Mouse (Mus musculus) brain, embryonic 18.5 days (tissue): ENCODE results near the gene Prr23a3.

ENCODE experiments used
- DNase-seq: peaks from one replicate; pipeline ENCODE4 v3.0.0-alpha.2; 2012; ENCODE audit warnings: low read depth, low spot score

The Prr23a3 gene

DNA sequence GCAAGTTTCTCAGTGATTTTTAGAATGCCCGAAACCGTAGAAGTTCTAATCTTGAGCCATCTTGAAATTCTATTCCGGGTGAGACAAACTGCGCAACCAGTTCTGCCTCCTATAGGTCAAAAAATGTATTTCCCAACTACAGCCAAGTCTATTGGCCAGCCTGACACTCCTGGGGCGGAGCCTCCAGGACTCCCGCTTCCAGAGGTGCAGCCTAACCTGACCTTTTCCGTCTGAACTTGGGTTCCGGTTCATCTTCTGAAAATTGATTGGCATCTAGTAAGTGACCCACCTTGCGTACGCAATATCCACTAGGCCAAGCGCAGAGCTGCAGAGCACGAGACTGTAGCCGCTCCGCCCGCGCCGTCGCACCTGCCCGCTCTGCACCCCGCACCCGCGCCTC is at the start of gene Prr23a3:
Gene Prr23a3, plus strand, starts transcription at position 197 of the 400 bp plus-strand sequence.
- no peak for DNase-seq

DNA sequence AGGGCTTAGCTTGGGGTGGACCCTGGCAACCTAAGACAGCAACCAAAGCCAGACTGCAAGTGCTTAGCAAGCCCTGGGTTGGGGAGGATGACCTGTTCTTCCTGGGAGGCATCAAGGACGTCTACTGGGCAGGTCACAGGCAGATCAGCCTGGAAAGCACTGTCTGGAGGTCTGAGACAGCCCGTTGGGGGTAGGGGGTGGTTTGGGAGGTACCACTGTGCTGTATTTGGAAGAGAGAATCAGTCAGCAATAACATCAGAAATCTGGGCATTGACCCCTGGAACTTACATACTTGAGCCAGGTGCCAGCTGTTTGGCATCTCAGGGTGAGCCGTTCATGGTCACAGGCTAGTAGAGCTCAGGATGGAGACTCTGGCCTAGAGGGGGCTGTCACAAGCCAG is 48.5 kb upstream of the Prr23a3 start:
- no peak for DNase-seq

DNA sequence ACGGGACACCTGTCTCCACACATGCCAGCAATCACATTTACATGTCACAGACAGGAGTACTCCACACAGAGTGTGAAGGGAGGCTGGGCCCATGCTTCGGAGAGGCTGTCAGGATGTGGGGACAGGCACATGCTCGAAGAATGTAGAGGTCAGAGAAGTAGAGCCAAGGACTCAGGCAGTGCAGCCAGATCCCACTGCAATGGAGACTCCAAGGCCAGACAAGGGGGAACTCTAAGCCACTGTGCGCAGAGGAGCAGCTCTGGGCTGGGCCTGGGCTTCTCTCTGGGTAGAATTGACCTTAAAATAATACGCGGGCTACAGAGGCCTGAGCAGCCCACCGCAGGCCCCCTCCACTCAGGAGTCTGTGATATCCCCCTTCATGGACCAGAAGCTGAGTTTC is 47.0 kb upstream of the Prr23a3 start:
- no peak for DNase-seq

DNA sequence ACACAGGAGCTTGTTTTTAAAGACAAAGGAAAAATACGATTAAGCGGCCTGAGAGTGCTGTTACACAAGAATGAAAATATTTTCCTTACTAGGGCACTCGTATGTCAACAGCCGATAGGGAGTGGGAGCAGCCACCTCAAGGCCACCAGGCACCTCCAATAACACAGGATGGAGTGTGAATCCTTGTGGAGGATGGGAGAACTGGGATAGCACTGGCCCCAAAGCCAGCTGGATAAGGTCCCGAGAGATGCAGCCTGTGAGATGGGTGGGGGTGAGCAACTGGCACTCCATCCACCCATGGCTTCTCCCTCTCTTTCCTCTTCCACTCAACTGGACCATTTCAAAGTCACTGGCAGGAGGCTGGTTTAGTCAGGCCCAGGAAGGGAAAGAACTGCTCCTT is 45.6 kb upstream of the Prr23a3 start:
- DNase-seq, result no peak

DNA sequence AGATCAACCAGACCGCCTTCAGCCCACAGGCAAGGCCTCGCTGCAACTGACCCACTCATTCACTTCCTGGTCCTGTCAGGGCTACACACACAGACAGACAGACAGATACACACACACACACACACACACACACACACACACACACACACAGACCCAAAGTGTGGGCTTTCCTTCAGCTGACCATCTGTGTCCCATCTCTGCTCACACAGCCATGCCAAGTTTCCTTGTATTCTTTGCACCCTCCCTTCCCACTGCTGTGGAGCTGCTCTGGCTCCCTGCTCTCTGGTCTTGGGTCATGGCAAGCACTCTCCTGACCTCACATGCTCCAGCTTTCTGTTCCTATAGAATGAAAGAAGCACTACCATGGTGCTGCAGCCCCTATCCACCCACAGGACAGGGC is 45.1 kb upstream of the Prr23a3 start:
- DNase-seq, result no peak

DNA sequence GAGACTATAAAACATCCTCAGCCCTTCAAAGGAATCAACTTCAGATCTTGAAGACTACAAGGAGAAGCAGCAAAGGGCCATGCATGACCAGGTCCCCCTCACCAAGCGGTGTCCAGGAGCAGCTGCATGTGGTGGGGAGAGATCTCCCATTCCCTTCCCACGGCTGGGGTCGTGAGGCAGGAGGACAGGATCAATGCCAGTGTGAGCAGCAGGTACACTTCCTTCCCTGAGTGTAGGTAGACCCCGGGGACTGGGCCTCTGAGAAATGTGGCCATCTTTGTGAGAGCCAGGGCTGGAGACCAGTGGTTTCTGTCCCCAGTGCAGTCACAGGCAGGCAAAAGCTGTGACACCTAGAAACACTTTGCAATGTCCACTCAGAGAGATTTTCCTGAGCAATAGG is 44.1 kb upstream of the Prr23a3 start:
- no peak for DNase-seq

DNA sequence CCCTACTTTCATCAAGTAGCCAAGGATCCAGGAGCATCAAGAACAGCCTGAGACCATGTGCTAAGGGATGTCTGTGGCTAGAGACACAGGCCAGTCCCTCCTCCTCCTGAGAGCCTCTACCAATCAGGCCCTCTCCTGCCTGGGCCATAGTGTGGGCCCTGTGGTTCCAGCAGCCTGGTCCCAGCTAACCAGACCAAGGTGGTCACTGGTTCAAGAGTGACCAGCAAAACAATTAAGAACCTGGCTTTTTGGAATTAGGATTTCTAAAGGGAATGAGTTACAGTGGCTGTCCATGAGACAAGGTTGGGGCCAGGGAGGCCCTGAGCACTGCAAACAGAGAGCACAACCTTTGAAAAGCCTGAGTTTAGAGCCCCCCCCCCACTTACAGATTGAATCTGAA is 43.5 kb upstream of the Prr23a3 start:
- DNase-seq, result no peak

DNA sequence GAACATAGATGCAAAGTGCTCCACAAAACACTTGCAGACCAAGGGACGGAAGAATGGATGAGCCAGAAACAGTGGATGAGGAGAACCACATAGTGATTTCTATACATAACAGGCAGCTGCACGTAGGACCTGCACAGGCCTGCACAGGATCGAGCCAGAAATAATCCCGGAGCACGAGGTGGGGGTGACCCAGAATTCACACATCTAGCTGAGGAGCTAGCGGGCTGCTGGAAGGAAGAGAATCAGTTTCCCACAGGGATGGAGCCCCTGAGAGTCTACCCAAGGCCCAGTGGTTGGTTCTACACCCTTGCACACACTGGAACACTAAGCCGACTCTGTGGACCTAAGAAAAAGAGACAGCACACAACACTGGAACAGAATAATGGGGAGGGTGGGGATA is 40.8 kb upstream of the Prr23a3 start:
- no peak for DNase-seq

DNA sequence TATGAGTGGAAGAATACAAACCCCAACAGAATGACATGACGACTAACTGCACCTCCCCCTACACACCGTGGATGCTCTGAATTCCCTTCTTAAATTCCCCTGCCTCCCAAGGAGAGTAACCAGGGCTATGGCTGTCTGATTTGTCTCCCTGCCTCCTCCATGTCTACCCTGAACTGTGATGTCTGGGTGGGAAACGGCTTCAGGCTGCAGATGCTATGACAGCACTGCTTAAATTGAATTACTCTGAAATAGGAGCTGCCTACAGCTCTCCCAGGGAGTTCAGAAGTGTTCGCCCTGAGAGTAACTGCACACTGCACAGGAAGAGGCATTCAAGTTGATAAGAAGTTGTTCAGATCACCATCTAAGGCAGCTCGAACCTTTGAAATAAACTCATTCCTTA is 35.1 kb upstream of the Prr23a3 start:
- DNase-seq, result no peak

DNA sequence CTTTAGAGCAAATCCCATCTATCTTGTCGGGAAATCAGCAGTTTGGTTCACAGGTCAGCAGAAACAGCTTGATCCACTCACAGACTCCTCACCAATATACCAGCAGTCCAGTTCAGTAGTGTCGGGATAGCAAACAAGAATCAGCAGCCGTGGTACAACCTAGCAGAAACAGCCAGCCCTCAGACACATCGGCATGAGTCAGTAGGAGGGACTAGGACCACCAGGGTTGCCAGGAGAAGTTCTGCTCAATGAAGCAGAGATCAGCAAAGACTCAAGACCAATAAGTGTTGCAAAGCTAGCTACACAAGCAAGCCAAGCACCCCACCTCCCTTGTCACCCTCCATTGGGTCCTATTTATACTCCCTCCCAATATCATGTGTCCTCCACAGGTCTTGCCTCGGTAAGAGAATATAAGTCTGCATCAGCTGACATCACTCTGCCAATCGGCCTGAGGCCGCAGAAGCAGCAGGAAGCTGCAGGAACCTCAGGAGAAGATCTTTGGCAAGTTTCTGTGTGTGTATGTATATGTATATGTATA is 27.0 kb upstream of the Prr23a3 start:
- no peak for DNase-seq

DNA sequence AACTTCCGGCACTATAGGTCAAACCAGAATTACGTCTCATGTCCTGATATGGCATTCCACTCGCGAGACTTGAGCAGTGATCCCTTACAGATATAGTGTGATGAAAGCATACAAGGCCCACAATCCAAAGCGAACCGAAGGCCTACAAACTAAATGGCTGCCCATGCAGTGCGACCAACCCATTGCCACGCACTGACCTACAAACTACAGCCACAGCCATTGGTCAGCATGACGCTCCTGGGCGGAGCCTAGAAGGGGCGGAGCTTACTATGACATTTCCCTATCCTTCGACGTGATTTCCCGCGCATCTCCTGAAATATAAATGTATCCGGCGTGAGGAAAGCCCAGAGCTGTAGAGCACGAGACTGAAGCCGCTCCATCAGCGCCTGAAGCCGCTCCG is 22.4 kb upstream of the Prr23a3 start, which contains the start of gene Prr23a1:
Gene Prr23a1, plus strand, starts transcription at position 387 of the 400 bp plus-strand sequence.
- DNase-seq, result no peak

DNA sequence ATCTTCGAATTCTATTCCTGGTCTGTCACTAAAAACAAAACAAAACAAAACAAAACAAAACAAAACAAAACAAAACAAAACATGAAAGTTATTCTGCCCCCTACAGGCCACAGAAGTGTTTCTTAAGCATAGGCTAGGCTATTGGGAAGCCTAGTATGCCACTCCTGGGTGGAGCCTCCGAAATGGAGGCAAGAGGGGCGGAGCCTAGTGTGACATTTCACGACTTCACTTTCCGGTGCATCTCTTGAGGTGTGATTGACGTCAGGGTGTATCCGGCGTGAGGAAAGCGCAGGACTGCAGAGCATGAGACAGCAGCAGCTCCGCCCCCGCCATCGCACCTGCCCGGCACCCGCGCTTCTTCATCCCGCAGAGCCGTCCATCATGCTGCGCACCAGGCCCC is 8.4 kb upstream of the Prr23a3 start, which contains the start of gene Prr23a2:
Gene Prr23a2, plus strand, starts transcription at position 285 of the 400 bp plus-strand sequence.
- no peak for DNase-seq

DNA sequence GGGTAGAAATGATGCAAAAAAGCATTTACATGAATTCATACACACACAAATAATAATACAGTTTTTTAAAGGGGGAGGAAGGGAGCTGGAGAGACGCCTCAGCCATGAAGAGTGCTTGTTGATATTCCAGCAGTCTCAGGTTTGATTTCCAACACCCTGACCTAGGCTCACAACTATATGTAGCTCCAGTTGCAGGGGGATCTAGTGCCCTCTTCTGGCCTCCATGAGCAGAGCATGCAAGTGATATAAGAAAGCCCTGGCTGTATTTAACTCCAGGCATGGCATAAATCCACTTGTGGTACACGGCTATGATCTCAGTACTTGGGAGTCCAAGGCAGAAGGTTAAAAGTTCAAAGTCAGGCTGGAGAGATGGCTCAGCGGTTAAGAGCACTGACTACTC is 1.1 kb upstream of the Prr23a3 start:
- DNase-seq, result no peak

DNA sequence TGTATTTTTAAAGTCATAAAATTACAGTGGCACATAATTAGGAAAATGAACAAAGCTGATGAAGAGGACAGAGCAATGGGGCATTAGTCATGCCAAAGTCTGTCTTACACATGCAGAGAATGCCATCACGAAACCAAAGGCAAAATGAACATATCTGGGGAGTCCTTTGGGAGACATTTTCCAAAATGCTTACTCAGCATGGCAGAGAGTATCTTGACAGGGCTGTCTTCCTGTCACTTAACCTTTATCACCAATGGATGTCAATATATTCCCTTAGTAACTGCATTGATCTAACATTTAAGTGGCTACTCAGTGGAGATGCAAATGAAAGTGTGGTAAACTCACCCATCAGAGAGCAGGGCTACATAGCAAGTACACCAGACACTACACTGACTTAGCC is 36.9 kb downstream of the Prr23a3 start:
- no peak for DNase-seq

DNA sequence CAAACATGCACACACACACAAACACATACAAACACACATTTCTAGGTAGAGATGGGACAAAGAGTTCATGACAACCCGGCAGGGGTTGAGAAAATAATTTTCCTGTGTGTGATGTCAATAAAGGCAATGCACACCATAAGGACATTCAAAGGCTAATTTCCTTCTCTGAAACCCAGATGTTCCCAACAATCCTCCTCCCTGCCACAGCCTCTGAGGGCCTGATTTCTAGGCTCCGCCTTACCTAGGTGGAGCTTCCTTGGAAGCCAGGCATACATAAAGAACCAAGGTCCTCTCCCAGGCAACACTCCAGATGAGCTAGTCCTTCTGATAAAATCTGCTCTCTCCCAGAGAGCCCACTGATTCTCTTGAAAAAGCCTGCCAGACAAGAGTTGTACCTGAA is 38.3 kb downstream of the Prr23a3 start, which contains the start of gene 7420426K07Rik:
Gene 7420426K07Rik, plus strand, starts transcription at position 301 of the 400 bp plus-strand sequence.
- no peak for DNase-seq
